Mouse (Mus musculus): ENCODE data around the gene Phactr2. TPM values are rescaled to one million over a fixed set of nuclear protein-coding genes. Genes with fewer than 3 reads are reported as not detected.

Phactr2 gene
- polyA plus RNA-seq, 1 experiment from 2014 or later, result 17.5 TPM

GRCm38 (mm10) chr10:13376428-13377260 lies 97.6 kb downstream of the Phactr2 start:
- ATAC-seq, result peak; percentile 64
- no peak overlapping the region for H3K4me2 ChIP-seq (replicated peaks)
- no peaks in the 10 kb centered on the region for H3K9me3 ChIP-seq
- peak overlapping the region; percentile 41 for H3K27ac ChIP-seq
- H3K36me3 ChIP-seq, result no peaks in the 10 kb centered on the region
- WGBS, result 48% methylated on average over 13 of the region's 13 CpGs
- H3K4me3 ChIP-seq (replicated peaks), result no peak overlapping the region
- H3K4me1 ChIP-seq (replicated peaks), result peaks cover 11% of the 10 kb centered on the region
- no peak overlapping the region for H3K9ac ChIP-seq
- no peaks in the 10 kb centered on the region for H3K27me3 ChIP-seq (replicated peaks)

DNA sequence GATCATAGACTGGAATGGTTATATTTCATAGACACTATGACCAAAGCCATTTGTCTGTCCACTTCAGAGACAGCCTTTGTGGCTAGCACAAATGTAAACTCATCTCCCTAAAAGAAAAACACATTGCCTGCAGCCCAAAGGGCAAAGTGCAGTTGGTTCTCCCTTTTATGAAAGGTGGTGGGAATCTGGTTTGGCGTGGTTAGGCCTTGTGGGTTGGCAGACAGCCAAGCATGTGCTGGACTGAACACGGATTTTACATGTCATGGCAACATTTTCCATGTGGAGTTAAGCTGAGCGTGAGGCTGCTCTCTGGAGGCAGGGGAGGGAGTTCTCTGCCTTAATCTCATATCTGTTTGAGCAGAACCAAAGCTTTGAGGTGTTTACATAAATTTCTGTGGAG lies 98.4 kb downstream of the Phactr2 start:
- H3K4me1 ChIP-seq (replicated peaks), result peaks cover 11% of the 10 kb centered on the region
- no peaks in the 10 kb centered on the region for H3K36me3 ChIP-seq
- no peaks in the 10 kb centered on the region for H3K27me3 ChIP-seq (replicated peaks)
- H3K27ac ChIP-seq, result peak overlapping the region; percentile 22
- 8% methylated on average over 3 of the region's 3 CpGs for WGBS
- peak; percentile 74 for ATAC-seq
- H3K4me3 ChIP-seq (replicated peaks), result no peak overlapping the region
- H3K4me2 ChIP-seq (replicated peaks), result no peak overlapping the region
- H3K9me3 ChIP-seq, result no peaks in the 10 kb centered on the region
- no peak overlapping the region for H3K9ac ChIP-seq

DNA sequence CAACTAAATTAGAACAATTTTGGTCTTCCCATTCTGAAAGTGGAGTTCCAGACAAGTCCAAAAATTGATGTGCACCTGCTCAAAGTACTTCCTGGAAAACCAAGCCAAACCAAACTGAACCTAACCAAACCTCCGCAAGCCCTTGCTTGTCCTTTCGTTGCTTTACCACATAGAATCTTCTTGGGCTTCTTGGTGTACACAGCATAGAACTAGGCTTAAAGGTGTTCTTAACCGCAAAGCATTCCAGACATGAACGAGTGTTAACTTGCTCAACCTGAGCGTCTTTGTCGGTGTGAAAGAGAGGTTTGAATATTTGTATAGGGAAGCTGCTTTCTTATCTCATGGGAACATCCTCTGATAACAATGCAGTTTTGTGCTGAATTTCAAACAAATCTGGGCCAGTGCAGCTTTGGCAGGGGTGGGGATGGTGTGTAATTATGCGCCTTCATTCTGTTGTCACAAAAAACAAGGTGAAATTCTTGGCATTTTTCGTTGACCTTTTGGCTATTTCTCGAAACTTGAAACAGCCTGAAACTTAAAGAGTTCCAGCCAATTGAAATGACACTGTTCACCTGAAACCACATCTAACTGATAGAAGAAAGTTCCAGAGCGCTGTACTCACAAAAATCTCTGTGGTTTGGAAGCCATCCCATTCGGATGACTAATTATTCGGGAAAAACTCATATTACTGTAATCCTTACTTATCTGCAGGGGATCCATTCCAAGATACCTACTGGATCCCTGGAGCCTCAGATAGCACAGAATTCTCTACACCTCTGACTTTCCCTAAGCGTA lies 104.4 kb downstream of the Phactr2 start:
- no peak overlapping the region for H3K27ac ChIP-seq
- WGBS, result 69% methylated on average over 13 of the region's 13 CpGs
- H3K4me1 ChIP-seq (replicated peaks), result no peaks in the 10 kb centered on the region
- H3K4me3 ChIP-seq (replicated peaks), result no peak overlapping the region
- no peak overlapping the region for H3K4me2 ChIP-seq (replicated peaks)
- H3K9ac ChIP-seq, result no peak overlapping the region
- no peaks in the 10 kb centered on the region for H3K9me3 ChIP-seq
- H3K27me3 ChIP-seq (replicated peaks), result no peaks in the 10 kb centered on the region
- no peak for ATAC-seq
- H3K36me3 ChIP-seq, result no peaks in the 10 kb centered on the region

DNA sequence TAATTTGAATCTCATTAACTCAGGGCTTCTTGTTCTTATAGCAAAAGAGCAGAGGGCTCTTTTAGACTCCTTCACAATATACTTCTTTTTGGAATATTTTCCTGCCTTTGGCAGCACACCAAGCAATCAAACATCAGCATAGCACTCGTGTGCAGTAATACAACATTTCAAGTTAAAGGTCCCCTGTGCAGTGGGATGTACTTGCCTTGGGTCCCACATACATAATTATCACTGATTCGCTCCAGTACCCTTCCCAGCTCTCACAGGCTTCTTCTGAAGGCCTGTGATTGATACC lies 110.0 kb downstream of the Phactr2 start:
- Histone ChIP-seq H3K4me3 (replicated peaks) (no peak overlapping the region), H3K4me2 (replicated peaks) (no peak overlapping the region), H3K4me1 (replicated peaks) (no peaks in the 10 kb centered on the region), H3K36me3 (no peaks in the 10 kb centered on the region), H3K27me3 (replicated peaks) (no peaks in the 10 kb centered on the region), H3K9me3 (no peaks in the 10 kb centered on the region), H3K27ac (0 out of 2 replicates have a peak overlapping the region, but pooled peaks have one; percentile 48), H3K9ac (no peak overlapping the region)
- 67% methylated on average over 2 of the region's 2 CpGs for WGBS
- ATAC-seq, result no peak

- peak overlapping the region; percentile 48; the same call in 1 of the 2 replicates for H3K27ac ChIP-seq
- no peaks in the 10 kb centered on the region for H3K36me3 ChIP-seq
- H3K4me1 ChIP-seq (replicated peaks), result no peaks in the 10 kb centered on the region
- H3K9me3 ChIP-seq, result no peaks in the 10 kb centered on the region
- peak; percentile 47; the same call in 1 of the 2 replicates for ATAC-seq
- H3K4me3 ChIP-seq (replicated peaks), result no peak overlapping the region
- WGBS, result 63% methylated on average over 11 of the region's 11 CpGs
- no peak overlapping the region for H3K4me2 ChIP-seq (replicated peaks)
- no peak overlapping the region for H3K9ac ChIP-seq
- no peaks in the 10 kb centered on the region for H3K27me3 ChIP-seq (replicated peaks)
Measured at GRCm38 (mm10) chr10:13363499-13364285, 110.5 kb downstream of the Phactr2 start.

DNA sequence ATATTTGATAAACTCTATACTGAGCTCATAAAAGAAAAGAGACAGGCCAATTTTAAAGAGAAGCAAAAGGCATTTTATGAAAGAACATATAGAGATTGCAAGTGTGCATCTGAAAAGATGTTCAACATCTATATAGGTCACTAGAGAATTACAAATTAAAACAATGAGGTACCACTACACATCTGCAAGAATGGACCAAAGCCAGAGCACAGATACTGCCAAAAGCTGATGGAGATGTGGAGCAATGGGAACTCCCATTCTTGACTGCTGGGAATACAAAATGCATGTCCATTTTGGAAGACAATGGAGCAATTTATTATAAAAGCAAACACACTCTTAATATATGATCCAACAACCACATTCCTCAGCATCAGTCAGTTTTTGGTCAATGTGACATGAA lies 113.3 kb downstream of the Phactr2 start:
- Histone ChIP-seq H3K4me2 (replicated peaks) (no peak overlapping the region), H3K36me3 (no peaks in the 10 kb centered on the region), H3K27me3 (replicated peaks) (no peaks in the 10 kb centered on the region), H3K4me3 (replicated peaks) (no peak overlapping the region), H3K9me3 (no peaks in the 10 kb centered on the region), H3K4me1 (replicated peaks) (no peaks in the 10 kb centered on the region), H3K27ac (no peak overlapping the region), H3K9ac (no peak overlapping the region)
- no peak for ATAC-seq

DNA sequence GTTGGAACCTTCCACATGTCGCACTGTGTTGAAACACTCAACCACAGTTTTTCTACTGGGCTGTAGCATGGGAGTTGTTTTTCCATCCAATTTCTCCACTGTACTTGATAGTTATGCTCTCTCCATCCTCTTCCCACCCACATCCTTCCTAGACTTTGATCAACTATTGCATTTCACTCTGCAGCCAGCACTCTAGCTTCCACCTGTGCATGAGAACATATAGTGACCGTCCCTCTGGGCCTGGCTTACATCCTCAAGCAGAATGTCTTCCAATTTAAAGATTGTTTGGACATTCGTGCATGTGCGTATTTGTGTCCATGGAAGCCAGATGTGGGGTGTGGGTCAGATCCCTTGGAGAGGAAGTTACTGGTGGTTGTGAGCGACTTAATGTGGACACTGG lies 114.4 kb downstream of the Phactr2 start:
- Histone ChIP-seq H3K4me1 (replicated peaks) (no peaks in the 10 kb centered on the region), H3K27me3 (replicated peaks) (no peaks in the 10 kb centered on the region), H3K4me3 (replicated peaks) (no peak overlapping the region), H3K4me2 (replicated peaks) (no peak overlapping the region), H3K36me3 (no peaks in the 10 kb centered on the region), H3K27ac (no peak overlapping the region), H3K9ac (no peak overlapping the region), H3K9me3 (no peaks in the 10 kb centered on the region)
- ATAC-seq, result no peak
- WGBS, result 79% methylated on average over 5 of the region's 5 CpGs

- Histone ChIP-seq H3K9me3 (no peaks in the 10 kb centered on the region), H3K4me2 (replicated peaks) (no peak overlapping the region)
- peak; percentile 53 for ATAC-seq
Measured at GRCm38 (mm10) chr10:13358679-13359078, 115.5 kb downstream of the Phactr2 start.

DNA sequence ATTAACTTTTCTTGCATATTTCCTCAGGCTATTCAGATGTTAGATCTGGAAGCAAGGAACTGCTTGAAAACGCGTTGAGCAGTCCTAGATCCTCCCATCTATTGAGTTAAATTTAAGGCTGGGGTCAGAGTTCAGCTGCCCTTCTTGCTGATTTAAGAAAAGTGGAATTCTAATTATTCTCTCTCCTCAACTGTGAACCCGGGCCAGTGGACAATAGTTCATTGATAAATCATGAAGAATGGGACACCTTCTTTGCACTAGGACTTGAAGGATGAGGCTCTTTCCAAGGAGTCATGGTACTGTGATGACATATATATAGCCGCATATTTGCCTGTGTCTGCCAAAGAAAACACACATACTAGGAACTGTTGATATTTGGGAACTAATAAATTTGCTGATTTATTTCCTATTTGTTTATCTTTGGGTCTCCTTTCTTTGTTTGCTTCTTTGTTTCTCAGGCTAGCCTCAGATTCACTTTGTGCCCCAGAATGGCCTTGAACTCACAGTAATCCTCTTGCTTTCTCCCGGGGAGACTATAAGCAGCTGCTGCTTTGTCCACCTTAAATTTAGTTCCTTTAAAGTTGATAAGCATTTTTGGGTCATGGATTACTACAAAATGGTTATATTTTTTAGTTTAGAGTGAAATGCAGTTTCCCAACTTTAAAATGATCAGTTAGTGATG lies 127.5 kb downstream of the Phactr2 start:
- no peaks in the 10 kb centered on the region for H3K36me3 ChIP-seq
- H3K9me3 ChIP-seq, result no peaks in the 10 kb centered on the region
- ATAC-seq, result no peak
- H3K9ac ChIP-seq, result no peak overlapping the region
- H3K27ac ChIP-seq, result no peak overlapping the region
- H3K4me1 ChIP-seq (replicated peaks), result no peaks in the 10 kb centered on the region
- H3K27me3 ChIP-seq (replicated peaks), result no peaks in the 10 kb centered on the region
- WGBS, result 41% methylated on average over 5 of the region's 5 CpGs
- no peak overlapping the region for H3K4me3 ChIP-seq (replicated peaks)
- no peak overlapping the region for H3K4me2 ChIP-seq (replicated peaks)

More at GRCm38 (mm10) chr10:13358679-13359078, 115.5 kb downstream of the Phactr2 start:
- Histone ChIP-seq H3K36me3 (no peaks in the 10 kb centered on the region), H3K27me3 (replicated peaks) (no peaks in the 10 kb centered on the region), H3K4me1 (replicated peaks) (no peaks in the 10 kb centered on the region), H3K27ac (no peak overlapping the region), H3K9ac (no peak overlapping the region), H3K4me3 (replicated peaks) (no peak overlapping the region)
- WGBS, result 25% methylated on average over 3 of the region's 3 CpGs

- Histone ChIP-seq H3K27ac (no peak overlapping the region), H3K9me3 (no peaks in the 10 kb centered on the region), H3K36me3 (no peaks in the 10 kb centered on the region), H3K4me1 (replicated peaks) (no peaks in the 10 kb centered on the region), H3K4me2 (replicated peaks) (no peak overlapping the region), H3K9ac (no peak overlapping the region), H3K27me3 (replicated peaks) (no peaks in the 10 kb centered on the region), H3K4me3 (replicated peaks) (no peak overlapping the region)
- 91% methylated on average over 3 of the region's 3 CpGs for WGBS
- no peak for ATAC-seq
Measured at GRCm38 (mm10) chr10:13340583-13340982, 133.6 kb downstream of the Phactr2 start.

DNA sequence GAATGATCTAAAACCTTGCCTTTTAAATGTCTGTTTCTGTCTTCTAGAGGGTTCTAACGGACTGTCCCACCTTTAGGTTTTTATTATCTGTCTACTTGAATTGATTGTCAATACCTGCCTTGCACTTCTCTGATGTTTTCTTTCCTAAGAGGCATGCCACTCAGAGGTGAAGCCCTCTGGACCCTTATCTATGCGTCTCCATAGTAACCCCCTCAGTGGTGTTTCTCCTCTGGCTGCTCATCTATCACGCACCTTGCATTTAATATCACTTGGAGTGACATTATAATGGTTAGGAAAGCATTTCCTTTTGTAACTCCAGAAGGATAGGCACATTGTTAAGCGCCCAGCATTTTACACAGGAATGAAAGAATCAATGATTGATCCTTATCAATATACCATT lies 137.2 kb downstream of the Phactr2 start:
- no peak for ATAC-seq
- Histone ChIP-seq H3K4me1 (replicated peaks) (no peaks in the 10 kb centered on the region), H3K9ac (no peak overlapping the region), H3K27me3 (replicated peaks) (no peaks in the 10 kb centered on the region), H3K27ac (no peak overlapping the region), H3K9me3 (no peaks in the 10 kb centered on the region), H3K36me3 (no peaks in the 10 kb centered on the region), H3K4me2 (replicated peaks) (no peak overlapping the region), H3K4me3 (replicated peaks) (no peak overlapping the region)
- WGBS, result 57% methylated on average over 4 of the region's 4 CpGs

- no peak overlapping the region for H3K4me2 ChIP-seq (replicated peaks)
- ATAC-seq, result no peak
- WGBS, result 82% methylated on average over 6 of the region's 6 CpGs
- H3K27me3 ChIP-seq (replicated peaks), result no peaks in the 10 kb centered on the region
- H3K4me3 ChIP-seq (replicated peaks), result no peak overlapping the region
- H3K36me3 ChIP-seq, result no peaks in the 10 kb centered on the region
- no peaks in the 10 kb centered on the region for H3K9me3 ChIP-seq
- H3K27ac ChIP-seq, result no peak overlapping the region
- H3K4me1 ChIP-seq (replicated peaks), result no peaks in the 10 kb centered on the region
- H3K9ac ChIP-seq, result no peak overlapping the region
Measured at GRCm38 (mm10) chr10:13335814-13336213, 138.4 kb downstream of the Phactr2 start.

All from intestine, embryonic 15.5 days (tissue).